Mouse (Mus musculus) myocyte (in vitro differentiated cells): ENCODE data around the gene Gm364. TPM values are rescaled to one million over a fixed set of nuclear protein-coding genes. Genes with fewer than 3 reads are reported as not detected.

ENCODE experiments used
- H3K27me3 ChIP-seq: one replicate; pipeline ENCODE4 v1.6.1; 2011; ENCODE audit not compliant: control insufficient read depth, insufficient read depth, insufficient read length
- H3K36me3 ChIP-seq: one replicate; pipeline ENCODE4 v1.6.1; 2011; ENCODE audit not compliant: control insufficient read depth, insufficient read depth
- H3K4me2 ChIP-seq: one replicate; pipeline ENCODE4 v1.6.1; 2011; ENCODE audit warnings: low read depth, control low read depth
- H3K4me3 ChIP-seq: one replicate; pipeline ENCODE4 v1.5.1; 2011; ENCODE audit warnings: mild to moderate bottlenecking, control low read depth, moderate library complexity
- H3K79me2 ChIP-seq: one replicate; pipeline ENCODE4 v1.6.1; 2011; ENCODE audit not compliant: control insufficient read depth, insufficient read depth
- H3ac ChIP-seq: one replicate; pipeline ENCODE4 v1.6.1; 2011; ENCODE audit not compliant: control insufficient read depth, insufficient read length
- CEBPB ChIP-seq: IDR thresholded peaks from 2 replicates; pipeline ENCODE4 v1.6.1; 2011; ENCODE audit warnings: mild to moderate bottlenecking, moderate library complexity; ENCODE audit not compliant: poor library complexity, insufficient read depth, severe bottlenecking
- E2F4 ChIP-seq: IDR thresholded peaks from one replicate; pipeline ENCODE4 v1.6.1; 2011; ENCODE audit warnings: mild to moderate bottlenecking, control low read depth, moderate library complexity; ENCODE audit not compliant: insufficient read depth
- MAX ChIP-seq: IDR thresholded peaks from one replicate; pipeline ENCODE4 v1.6.1; 2011; ENCODE audit warnings: low read depth, mild to moderate bottlenecking, control low read depth
- MYOD1 ChIP-seq, 3 experiments: IDR thresholded peaks; one replicate each; pipeline ENCODE4 v1.6.1; 2011; ENCODE audit warnings: control low read depth in 2 of 3, low read depth in 2 of 3, mild to moderate bottlenecking in 2 of 3, moderate library complexity in 1 of 3; ENCODE audit not compliant: insufficient read length in 2 of 3, control insufficient read depth in 1 of 3
- MYOG ChIP-seq, 3 experiments: IDR thresholded peaks; one replicate each; pipeline ENCODE4 v1.6.1; 2011; ENCODE audit warnings: control low read depth in 2 of 3, low read depth in 2 of 3, mild to moderate bottlenecking in 2 of 3; ENCODE audit not compliant: insufficient read length in 2 of 3, control insufficient read depth in 1 of 3, insufficient read depth in 1 of 3
- POLR2A ChIP-seq: IDR thresholded peaks from one replicate; pipeline ENCODE4 v1.6.1; 2011; ENCODE audit warnings: low read depth, mild to moderate bottlenecking, control low read depth, moderate library complexity; ENCODE audit not compliant: insufficient read length
- POLR2AphosphoS2 ChIP-seq: IDR thresholded peaks from one replicate; pipeline ENCODE4 v1.6.1; 2011; ENCODE audit warnings: low read depth, control low read depth; ENCODE audit not compliant: insufficient read length
- REST ChIP-seq: IDR thresholded peaks from one replicate; pipeline ENCODE4 v1.6.1; 2011; ENCODE audit warnings: mild to moderate bottlenecking, control low read depth, moderate library complexity; ENCODE audit not compliant: insufficient read depth, insufficient read length
- SRF ChIP-seq: IDR thresholded peaks from one replicate; pipeline ENCODE4 v1.6.1; 2011; ENCODE audit warnings: low read depth; ENCODE audit not compliant: control insufficient read depth, insufficient read length
- TCF12 ChIP-seq: IDR thresholded peaks from one replicate; pipeline ENCODE4 v1.6.1; 2011; ENCODE audit warnings: mild to moderate bottlenecking, control low read depth; ENCODE audit not compliant: poor library complexity, insufficient read depth, severe bottlenecking
- TCF3 ChIP-seq: IDR thresholded peaks from one replicate; pipeline ENCODE4 v1.6.1; 2011; ENCODE audit warnings: low read depth, control low read depth; ENCODE audit not compliant: insufficient read length
- USF1 ChIP-seq: IDR thresholded peaks from one replicate; pipeline ENCODE4 v1.6.1; 2011; ENCODE audit warnings: low read depth, mild to moderate bottlenecking, control low read depth, moderate library complexity
- polyA plus RNA-seq: library from polyadenylated mRNA; unstranded; fragments of >200 nt; fragmentation: generic; extraction: Trizol; gene quantifications from one replicate; pipeline ENCODE4 v1.2.1, GENCODE M21; 2012; ENCODE audit warnings: missing spikeins

Gene Gm364
- polyA plus RNA-seq, 1 experiment, result 0.29 TPM

DNA sequence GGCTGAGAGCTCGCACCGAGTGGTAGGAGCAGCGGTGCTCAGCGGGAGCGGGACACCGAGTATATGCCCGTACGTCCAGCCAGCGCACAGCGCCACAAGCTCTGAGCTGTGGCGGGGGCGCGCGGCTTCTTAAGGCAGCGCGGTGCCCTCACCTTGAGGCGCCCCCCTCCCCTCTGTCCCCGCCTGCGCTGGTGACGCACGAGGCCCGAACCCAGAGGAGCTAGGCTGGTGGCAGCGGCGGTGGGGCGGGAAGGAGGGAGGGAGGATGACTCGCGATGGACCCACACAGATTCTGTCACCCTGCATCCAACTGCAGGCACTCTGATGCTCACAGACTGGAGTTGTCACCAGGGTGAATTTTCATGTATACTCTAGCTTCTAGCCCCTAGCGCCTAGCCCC lies 94.7 kb downstream of the Gm364 start, which contains the start of gene Gpr101:
Gene Gpr101 (minus strand): TSS at position 124 of the 400 bp plus-strand sequence.
- Histone ChIP-seq H3K36me3 (no peaks in the 10 kb centered on the region), H3K4me3 (no peak within 1 kb of the TSS), H3ac (no peak within 1 kb of the TSS), H3K79me2 (no peaks in the 10 kb centered on the region), H3K4me2 (no peak within 1 kb of the TSS), H3K27me3 (no peaks in the 10 kb centered on the region)
- no peak for TF ChIP-seq USF1
- TF ChIP-seq SRF, result no peak
- no peak for TF ChIP-seq TCF3
- TF ChIP-seq MAX, result no peak
- TF ChIP-seq POLR2AphosphoS2, result no peak
- no peak for TF ChIP-seq TCF12
- no peak for TF ChIP-seq POLR2A
- TF ChIP-seq CEBPB, result no peak
- no peak for TF ChIP-seq MYOG (IDR thresholded peaks at IDR 0.05; ENCODE audit: control insufficient read depth in 1 of 3, insufficient read depth in 1 of 3, insufficient read length in 2 of 3, low read depth in 2 of 3)
- TF ChIP-seq MYOD1 (IDR thresholded peaks at IDR 0.05; ENCODE audit: control insufficient read depth in 1 of 3, insufficient read length in 2 of 3, low read depth in 2 of 3), result no peak
- TF ChIP-seq E2F4, result no peak
- no peak for TF ChIP-seq REST

DNA sequence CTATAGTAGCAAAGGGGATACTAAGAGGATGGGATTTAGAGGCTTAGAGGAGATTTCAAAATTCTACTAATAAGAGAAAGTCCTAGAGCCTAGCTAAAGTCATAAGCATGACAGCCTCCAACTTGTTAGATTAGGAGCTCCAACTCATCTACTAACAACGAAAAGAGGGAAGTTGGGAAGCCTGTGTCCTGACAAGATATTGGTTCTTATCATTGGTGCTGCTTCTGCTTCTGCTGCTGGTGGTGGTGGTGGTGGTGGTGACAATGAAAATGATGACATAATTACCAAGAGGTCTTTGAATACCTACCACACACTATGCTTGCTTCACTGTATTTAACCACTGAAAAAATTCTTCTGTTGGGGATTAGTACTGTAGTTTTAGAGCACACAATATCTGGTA lies 97.3 kb downstream of the Gm364 start:
- TF ChIP-seq MYOD1 (IDR thresholded peaks at IDR 0.05; ENCODE audit: control insufficient read depth in 1 of 3, insufficient read length in 2 of 3, low read depth in 2 of 3), result no peak
- TF ChIP-seq TCF3, result no peak
- TF ChIP-seq MYOG (IDR thresholded peaks at IDR 0.05; ENCODE audit: control insufficient read depth in 1 of 3, insufficient read depth in 1 of 3, insufficient read length in 2 of 3, low read depth in 2 of 3), result no peak
- TF ChIP-seq CEBPB, result no peak
- TF ChIP-seq E2F4, result no peak
- TF ChIP-seq MAX, result no peak
- TF ChIP-seq POLR2A, result no peak
- H3K27me3 ChIP-seq, result no peaks in the 10 kb centered on the region
- no peak overlapping the region for H3K4me3 ChIP-seq
- no peak overlapping the region for H3ac ChIP-seq
- H3K79me2 ChIP-seq, result no peaks in the 10 kb centered on the region
- H3K4me2 ChIP-seq, result no peak overlapping the region
- no peaks in the 10 kb centered on the region for H3K36me3 ChIP-seq

DNA sequence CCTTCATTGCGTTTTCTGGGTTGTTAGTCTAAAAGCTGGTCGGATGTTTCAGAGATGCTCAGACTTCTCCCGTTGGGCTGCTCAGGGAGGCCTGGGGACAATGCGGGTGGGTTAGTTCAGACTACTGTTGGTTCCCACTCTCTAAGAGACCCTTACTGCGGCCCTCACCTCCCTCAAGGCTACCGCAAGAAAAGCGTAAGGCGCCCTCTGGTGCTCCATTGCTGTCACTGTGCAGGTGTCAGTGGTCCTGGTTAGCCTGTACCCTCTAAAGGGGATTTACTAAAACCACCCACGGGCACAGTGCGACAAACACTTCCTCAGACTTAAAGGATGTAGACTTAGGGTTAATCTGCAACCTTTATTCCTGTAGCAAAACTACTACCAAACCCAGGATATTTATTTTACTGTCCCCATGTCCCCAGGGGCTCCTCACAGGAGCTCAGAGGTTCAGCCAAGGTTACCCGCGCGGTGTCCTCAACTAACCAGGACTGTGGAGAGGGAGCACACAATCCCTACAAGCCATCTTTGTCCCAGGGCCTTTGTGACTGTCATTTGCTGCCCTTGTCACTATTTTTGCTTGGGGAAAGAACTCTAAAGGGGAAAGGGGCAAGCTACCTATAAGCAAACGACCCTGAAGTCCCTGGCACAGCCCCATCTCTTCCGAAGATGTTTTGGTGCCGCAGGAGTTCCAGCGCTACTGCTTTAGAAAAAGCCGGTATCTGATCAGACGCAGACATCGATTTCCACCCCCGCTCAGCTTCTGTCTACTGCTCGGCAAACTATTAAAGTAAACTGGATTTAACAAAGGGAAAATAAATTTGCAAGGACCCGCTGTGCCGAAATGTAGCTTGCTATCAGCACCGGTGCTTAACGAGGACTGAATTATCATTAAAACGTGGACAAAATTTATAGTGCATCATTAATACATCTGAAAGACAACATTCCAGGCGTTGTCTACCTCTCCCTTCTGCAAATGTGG lies 112.5 kb downstream of the Gm364 start:
- Histone ChIP-seq H3K36me3 (no peaks in the 10 kb centered on the region), H3ac (no peak overlapping the region), H3K27me3 (no peaks in the 10 kb centered on the region), H3K4me3 (no peak overlapping the region), H3K4me2 (no peak overlapping the region), H3K79me2 (no peaks in the 10 kb centered on the region)
- TF ChIP-seq TCF3 (no peak), POLR2AphosphoS2 (no peak), MYOD1 (IDR thresholded peaks at IDR 0.05; ENCODE audit: control insufficient read depth in 1 of 3, insufficient read length in 2 of 3, low read depth in 2 of 3) (no peak), MAX (no peak), REST (no peak), CEBPB (no peak), E2F4 (no peak), MYOG (IDR thresholded peaks at IDR 0.05; ENCODE audit: control insufficient read depth in 1 of 3, insufficient read depth in 1 of 3, insufficient read length in 2 of 3, low read depth in 2 of 3) (no peak), TCF12 (no peak), USF1 (no peak), SRF (no peak), POLR2A (no peak)

Other genes with a start within 250 kb of the Gm364 start
- gene Cd40lg, start 197.0 kb upstream of the Gm364 start, polyA plus RNA-seq, result not detected
- gene Arhgef6, start 70.4 kb upstream of the Gm364 start, polyA plus RNA-seq, result 3.5 TPM
- 14.2 TPM for gene Rbmx, start 16.1 kb upstream of the Gm364 start, polyA plus RNA-seq
- not detected for gene Gpr101, start 94.6 kb downstream of the Gm364 start, polyA plus RNA-seq